Mouse (Mus musculus) kidney, postnatal 36 days (tissue): ENCODE data around the gene Rprd1b.

Experiments used
- DNase-seq, 2 experiments: peaks; one replicate each; pipeline ENCODE4 v3.0.0; 2021 to 2022; ENCODE audit warnings: mixed read lengths in 2 of 2

Gene Rprd1b

DNA sequence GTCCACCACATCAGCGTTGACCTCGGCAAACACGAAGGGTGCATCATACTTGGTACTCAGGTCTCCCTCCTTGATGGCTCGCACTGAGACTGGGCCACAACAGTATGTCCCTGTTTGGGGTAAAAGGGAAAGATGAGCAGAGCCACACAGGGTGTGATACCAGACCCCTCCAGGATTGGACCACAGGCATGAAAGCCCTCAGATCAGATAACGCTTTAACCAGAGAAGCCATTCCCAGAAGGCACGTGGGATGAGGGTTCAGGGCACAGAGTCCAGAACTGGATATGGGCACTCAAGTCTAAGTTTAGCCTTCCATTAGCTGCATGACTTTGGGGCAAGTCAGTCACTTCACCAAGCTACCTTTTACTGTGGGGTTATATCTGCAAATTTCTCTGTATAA lies 98.9 kb downstream of the Rprd1b start:
- no peak for DNase-seq

DNA sequence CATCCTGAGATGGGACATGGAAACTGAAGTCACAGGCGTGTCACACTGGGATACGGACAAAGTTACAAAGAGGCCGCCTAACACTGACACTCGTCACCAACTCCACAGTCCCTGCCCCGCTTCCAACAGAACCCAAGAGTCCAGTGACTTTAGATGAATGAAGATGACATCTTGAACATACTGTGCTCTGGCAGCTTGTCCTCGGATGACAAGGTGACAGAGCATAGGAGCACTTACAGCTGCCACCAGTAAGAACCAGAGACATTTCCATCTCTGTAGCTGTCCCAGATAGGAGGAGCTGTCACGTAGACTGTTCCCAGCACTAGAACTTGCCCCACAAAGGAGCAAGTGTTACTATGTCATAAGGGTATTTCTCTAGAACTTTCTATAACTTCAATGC lies 99.6 kb downstream of the Rprd1b start:
- no peak for DNase-seq

DNA sequence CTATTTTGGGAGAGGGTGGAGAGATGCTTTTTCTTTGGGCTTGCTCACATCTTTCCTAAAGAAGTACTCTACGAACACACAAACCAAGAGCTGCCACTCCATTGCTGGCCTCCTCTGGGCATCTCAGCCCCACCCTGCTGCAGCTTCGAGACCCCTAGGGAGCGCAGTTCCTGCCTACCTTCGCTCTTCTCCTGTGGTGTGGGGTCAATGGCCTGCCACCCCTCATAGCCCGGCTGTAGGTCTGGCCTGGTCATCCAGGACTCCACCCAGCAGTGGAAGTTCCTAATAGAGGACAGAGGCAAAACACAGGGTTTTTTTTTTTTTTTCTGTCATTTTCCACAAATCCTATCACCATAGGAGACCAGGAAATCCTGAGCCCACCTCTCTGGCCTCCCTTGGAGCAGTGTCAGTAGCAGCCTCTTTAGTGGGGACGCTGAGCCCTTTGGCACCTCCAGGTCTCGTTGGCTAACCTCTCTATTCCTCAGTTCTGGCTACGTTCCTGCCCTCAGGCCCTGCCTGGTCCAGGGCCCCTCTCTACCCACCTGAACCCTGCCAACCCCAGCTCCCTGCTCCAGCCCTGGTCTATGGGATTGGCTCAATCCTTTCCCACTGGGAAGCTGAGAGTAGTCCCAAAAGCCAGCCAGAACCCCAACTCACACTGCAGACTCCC lies 100.3 kb downstream of the Rprd1b start:
- DNase-seq = no peak

DNA sequence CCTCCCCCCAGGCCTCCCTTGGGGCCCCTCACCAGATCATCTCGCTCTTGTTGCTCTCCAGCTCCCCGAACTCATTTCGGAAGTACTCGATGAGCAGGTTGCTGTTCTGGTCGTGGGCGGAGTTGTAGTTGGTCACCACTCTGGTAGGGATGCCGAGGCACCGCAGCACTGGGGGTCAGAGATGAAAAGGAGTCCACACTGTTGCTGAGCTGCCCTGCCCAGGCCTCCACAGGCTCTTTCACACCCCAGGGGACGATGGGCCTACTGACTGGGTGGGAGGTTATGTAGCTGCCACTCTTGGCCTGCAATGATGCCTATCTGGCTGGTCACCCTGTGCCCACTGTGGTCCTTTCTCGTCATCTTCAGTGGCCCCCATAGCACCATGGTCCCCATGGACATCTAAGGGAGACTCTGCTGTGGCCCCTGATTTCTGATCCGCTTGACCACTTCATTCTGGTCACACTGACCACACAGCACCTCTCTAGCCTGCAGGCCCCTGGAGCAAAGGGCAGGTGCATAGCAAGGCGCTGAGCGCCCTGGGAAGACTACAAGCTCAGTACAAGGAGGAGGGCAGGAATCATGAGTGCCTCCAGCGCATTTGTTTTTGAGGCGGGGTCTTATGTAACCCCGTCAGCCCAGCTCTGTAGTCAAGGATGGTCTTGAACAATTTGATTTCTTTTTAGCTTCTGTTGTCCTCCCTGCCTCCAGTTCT lies 101.2 kb downstream of the Rprd1b start:
- DNase-seq = peak; percentile 66 to 71

DNA sequence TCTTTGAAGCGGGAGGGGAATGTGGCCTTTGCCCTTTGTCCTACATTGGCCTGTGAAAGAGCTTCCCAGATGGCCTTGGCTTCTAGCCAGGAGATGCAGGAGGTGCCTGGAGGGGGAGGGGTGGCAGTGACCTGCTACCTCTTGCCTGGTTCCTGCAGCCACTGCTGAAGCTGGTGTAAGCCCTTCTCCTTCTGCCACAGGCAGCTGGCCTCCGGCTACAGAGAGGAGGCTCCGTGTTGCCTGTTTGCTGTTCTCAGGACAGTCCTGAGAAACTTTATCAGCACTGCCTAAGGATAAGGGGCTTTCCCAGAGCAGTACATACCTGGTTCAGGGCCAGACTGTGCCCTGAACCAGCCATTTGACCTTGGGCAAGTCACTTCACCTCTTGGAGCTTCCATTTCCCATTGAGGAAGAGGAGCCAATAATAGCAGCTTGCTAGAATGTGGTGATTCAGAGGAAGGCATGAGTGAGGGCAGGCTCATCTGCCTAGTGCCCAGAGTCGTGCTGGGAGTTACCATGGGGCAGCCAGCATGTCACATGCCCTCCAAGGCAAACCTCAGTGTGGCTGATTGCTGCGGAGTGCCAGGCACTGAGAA lies 102.2 kb downstream of the Rprd1b start:
- DNase-seq = peak; percentile 97 to 98

DNA sequence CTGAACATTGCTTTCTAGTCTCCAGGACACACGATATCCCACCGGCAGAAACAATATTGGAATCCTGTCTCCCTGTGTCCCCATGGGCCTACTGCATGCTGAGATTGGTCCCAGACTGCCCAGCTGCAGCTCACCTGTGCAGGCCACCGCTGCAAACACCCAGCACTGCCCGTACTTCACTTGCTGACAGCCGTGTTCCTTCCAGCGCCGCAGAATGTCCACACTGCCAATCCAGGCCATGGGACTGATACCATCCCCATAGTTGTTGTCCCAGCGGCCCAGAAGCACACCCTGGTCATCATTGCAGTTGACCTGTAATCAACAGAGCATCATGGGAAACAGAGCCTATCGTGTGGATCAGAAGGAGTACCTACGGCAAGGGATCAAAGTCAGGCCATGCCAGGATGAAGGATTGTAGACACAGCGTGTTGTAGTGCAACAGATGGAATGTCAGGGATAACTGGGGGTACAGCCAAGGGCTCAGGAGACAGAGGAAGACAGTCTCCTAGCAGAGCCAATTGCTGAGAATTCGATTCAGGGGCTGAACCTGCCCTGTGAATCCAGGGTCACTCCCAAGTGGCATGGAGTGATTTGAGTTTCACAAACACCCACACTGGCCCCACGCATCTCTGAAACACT lies 103.0 kb downstream of the Rprd1b start:
- no peak for DNase-seq

DNA sequence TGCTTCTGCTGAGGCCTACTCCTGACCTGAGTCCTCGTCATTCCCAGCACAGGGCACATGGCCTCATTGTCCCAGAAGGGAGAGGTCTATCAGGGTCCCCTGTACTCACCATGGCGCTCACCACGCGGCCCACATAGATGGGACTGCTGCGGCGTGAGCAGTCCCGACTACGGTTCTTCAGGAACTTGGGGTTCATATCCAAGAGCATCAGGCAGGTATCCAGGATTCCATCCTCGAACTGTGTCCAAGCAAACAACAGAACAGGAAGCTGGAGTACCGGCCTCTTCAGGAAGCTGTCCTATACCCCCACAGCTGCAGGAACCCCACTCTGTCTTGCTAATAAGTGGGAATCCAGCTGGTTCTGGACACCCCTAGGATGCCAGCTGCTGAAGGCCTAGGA lies 104.0 kb downstream of the Rprd1b start:
- DNase-seq = no peak

DNA sequence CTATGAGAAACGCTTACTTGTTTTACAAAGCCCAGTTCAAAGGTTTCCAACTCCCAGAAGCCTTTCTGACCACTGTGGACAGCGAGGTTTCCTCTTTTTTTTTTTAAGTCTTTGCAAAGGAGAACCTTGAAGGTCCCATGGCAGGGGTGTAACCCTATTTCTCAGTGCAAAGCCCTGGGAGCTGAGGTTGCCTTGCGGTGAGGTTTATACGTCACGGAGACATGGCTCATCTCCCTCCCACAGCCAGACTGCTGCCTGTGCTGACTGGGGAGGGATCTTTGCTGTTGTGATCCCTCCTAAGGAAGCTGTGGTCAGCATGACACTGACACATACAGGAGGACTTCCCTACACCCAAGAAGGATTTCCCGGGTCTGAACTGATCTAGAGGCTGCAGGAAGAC lies 104.8 kb downstream of the Rprd1b start:
- DNase-seq = no peak

DNA sequence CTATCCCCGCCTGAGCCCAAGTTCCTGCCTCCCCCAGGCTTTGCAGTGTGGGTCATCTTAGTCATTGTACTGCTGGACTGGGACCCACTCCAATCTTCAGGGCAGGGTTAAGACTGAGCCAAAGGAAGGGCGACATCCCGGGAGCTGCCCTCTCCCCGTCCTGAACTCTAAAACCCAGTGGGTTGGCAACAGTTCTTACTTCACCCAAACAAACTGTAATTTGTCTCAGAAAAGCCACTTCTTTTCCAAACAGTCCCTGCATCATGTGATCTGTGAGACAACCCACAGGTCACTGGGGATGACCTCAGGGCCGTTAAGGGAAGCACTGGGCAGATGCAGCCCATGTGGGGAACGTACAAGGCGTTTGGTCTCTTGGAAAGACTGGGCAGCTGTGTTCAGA lies 107.9 kb downstream of the Rprd1b start:
- peak; percentile 79 to 86 for DNase-seq

DNA sequence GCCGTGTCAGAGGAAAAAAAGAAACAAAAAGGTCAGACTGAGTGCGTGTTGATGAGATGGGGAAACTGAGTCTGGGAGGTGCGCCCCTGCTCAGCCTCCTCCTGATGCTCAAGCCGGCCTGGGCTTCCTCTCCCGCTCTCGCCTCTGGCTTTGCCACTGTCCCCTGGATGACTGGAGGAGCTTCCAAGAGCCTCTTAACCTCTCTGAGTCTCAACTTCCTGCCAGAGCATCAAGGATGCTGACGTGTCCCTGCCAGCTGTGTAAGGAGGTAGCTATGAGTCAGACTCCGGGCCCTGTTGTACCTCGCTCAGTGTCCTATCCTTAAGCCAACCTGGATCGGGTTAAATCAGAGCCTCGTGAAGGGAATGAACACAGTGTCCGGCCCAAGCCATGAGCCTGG lies 109.5 kb downstream of the Rprd1b start:
- no peak for DNase-seq

DNA sequence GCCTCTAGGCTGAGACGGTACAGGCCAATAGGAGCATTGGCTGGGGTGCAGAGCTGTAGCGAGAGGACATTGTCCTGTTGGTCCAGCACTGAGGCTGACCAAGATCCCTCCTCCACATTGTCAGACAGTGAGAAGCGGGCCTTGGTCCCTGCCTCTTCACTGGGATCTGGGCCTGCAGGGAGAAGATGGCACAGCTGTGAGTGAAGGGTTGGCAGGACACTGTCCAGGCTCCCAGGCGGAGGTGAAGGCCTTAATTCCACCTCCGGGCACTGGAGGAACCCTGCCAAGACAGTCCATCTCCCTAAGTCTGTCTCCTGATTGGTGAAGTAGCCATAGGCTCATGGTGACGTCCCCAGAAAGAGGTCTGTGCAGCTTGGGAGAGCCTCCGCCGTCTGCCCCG lies 110.5 kb downstream of the Rprd1b start:
- DNase-seq = no peak

DNA sequence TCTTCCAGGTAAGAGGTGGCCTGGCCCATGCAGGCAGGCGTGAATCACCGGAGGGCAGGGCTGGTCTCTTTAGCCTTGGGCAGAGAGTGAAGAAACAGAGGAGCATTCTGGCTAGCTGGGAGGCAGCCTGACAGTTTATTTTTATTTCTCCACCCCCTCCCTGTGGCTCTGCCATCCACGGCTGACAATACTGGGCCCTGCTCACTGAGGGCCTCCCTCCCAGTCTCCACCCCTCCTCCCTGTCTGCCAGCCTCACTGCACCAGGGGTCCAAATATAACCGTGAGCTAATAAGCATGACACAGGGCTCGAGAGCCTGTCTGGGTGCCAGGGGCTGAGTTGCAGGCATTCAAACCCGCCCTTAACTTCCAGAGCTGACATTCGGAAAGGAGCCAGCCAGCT lies 111.3 kb downstream of the Rprd1b start:
- no peak for DNase-seq

DNA sequence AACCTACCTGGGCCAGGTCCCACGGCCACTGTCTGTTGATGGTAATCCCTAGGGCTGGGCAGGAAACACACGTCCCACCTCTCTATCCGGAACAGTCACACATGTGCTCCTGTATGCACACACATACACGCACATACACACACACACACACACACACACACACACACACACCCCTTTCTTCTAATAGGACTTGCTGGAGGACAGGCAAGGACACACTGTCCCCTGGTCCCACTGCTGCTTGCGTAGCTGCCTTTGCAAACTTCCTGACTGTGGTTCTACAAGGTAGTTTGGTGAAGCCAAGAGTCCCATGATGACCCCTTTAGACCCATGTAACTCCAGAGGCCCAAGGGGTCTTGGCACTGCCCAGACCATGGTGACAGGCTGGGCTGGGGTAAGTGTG lies 112.4 kb downstream of the Rprd1b start:
- no peak for DNase-seq

DNA sequence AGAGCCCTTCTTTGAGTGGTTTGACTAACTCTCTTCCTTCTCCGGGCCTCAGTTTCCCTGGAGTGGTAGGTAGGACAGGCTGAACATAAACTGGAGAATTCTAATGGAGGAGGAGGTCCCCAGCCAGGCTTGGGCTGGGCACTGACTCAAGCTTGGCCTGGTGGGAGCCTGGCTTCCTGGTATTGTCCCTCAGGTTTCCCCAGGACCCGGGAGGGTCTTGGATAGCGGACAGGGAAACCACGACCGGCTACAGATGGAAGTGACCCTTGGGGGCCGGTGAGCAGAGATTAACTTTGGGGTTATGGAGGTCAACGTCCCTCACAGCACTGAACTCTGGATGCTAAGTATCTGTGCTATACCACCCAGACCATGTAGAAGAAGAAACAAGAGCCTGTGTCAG lies 113.0 kb downstream of the Rprd1b start:
- DNase-seq = peak in 1 of 2 experiments; percentile 38

DNA sequence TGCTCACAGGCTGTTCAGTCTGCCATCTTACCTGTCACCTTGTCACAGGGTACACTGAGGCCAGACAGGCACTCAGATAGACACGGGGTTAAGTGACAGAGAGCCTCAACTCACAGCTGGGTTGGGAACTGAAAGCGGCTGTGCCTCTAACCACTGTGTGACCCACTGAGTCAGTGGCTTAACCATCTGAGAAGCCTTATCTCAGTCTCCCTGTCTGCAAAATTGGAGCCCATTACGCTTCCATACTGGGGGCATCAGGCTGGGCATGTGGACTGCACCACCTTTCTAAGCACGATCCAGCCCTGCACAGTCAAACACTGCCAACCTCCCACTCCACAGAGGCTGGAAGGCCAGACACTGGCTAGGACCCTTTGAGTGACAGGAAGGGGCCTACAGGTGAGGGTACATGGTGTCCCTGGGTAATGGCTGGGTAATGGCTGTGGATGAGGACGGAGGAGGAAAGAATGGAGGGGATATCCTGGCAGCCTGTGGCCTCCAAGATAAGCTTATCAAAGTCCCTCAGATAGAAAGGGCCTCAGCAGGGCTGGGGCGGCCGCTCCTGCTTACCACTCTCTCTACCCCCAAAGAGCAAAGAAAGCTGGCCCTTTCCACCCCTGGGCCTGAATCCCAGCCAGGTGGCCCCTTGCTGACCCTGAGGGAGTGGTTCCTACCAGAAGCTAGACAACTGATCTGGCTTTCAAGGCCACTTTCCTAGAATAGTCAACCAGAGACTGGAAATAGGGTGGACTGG lies 113.6 kb downstream of the Rprd1b start:
- DNase-seq = peak; percentile 54 to 56

DNA sequence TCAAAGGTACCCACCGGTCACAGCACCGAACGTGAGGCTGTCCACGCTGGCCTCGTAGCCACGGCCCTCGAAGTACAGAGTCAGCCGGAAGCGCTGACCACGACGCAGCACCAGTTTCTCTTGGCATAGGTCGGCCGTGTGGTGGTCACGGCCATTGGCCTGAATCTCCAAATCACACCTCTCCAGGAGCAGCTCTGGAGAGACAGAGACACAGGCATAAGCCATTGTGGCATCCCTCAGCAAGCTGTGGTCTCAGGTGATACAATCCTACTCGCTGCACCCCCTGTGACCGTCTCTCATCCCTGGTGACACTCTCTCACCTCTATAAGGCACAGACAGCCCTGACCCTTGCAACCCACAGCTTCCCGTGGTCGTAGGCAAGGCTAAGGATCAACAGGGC lies 114.7 kb downstream of the Rprd1b start:
- no peak for DNase-seq

DNA sequence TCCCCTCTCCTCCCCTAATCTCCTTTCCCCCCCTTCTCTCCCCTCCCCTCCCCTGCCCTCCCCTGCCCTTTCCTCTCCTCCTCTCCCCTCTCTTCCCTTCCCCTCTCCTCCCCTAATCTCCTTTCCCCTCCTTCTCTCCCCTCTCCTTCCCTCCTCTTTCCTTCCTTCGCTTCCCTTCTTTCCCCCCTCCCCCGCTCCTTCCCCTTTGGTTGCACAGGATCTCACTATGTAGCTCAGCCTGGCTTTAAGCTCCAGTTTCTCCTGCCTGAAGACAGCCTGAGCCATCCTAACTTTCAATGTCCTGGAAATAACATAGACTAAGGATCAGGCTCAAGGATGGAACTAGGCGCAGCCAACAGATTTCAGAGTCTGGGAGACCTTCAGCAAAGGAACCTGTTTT lies 115.5 kb downstream of the Rprd1b start:
- DNase-seq = peak in 1 of 2 experiments; percentile 50

DNA sequence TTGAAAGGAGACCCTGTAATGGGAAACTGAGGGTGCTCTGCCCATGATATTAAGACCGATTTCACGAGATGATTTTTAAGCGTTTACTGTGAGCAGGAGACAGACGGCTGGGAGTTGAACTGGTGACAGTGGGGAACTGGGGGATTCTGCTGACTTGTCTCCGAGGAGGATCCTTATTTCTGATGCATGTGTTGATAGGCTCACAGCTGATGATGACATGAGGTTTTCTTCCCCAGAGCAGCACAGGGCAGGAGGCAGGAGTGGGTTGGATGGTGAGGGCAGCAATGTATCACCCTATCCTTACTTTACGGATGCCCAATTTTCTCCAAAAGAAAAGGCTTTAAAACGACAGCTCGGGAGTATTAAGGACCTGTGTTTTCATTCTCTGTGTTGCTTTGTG lies 116.0 kb downstream of the Rprd1b start:
- no peak for DNase-seq

DNA sequence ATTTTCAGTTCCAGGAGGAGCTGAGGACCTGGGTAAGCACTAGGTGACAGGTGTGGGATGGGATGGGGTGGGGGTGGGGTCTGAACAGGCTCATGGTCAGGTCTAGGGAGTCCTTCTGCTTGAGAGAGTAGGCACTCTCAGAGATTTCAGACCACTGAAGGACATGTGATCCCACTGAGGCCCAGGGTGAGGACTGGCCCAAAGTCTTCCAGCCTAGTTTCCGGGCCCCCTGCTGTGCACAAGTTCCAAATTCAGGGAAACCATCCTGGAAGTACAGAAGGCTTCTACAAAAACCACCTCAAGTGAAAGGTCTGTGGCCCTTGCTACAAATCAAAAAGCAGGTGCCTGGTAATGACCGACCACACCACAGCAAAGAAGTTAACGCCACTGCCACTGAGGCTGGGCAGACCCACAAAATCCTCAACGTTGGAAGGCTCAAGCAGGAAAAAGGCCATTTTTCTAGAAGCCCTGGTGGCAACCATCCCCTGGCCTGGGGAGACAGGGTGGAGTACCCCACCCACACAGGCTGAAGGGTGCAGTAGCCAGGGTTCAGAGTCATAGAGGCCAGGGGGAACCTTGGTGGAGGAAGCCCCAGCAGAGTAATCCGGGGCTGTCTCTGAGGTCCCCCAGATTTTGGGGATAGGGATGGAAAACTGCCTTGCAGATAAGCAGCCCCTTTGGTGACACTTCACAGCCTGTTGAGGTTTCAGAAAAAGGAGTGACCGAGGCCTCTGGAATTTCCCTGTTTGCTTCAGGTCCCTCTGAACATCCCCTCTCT lies 116.6 kb downstream of the Rprd1b start:
- no peak for DNase-seq

DNA sequence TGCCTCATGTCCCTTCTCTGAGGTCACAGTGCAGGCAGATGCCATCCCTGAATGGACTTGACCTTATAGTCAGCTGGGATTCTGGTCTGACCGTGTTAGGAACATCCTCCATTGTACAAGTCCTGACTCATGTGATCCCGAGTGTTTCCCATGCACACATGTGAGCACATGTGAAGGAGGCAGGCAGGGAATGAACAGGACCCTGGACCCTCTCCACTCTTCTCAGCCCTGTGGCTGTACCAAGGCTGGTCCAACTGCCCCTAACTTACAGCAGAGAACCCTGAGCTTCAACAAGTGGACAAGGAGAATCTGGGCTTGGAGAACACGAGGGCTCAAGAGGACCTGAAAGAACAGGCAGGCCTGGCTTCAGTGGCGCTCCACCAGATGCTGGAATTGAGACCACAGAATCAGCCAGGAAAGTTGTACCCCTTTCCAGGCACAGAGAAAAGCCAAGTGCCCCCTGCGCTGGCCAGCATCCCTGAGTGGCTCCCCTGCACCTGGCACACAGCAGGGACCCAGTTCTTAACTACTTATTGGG lies 117.3 kb downstream of the Rprd1b start:
- peak in 1 of 2 experiments; percentile 32 for DNase-seq

DNA sequence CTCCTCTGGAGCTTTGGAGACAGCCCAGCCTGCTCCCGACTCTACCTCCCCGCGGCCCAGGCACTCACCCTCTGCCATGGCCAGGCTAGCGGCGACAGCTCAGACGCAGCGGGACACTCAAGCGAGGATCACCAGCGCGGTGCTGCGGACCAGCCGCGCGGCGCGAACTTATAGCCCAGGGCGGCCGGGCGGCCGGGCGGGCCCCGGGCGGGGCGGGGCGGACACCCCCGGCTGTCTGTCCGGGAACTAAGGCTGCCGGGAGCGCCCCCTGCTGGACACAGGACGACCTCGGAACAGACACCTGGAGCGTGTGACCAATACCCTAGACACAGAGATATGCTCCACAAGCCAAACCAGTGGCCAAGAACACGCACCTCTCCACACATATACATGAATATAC lies 117.9 kb downstream of the Rprd1b start, which contains the start of gene Tgm2:
Gene Tgm2 (minus strand): TSS at position 214 of the 400 bp plus-strand sequence.
- DNase-seq = peak; percentile 95 to 99

DNA sequence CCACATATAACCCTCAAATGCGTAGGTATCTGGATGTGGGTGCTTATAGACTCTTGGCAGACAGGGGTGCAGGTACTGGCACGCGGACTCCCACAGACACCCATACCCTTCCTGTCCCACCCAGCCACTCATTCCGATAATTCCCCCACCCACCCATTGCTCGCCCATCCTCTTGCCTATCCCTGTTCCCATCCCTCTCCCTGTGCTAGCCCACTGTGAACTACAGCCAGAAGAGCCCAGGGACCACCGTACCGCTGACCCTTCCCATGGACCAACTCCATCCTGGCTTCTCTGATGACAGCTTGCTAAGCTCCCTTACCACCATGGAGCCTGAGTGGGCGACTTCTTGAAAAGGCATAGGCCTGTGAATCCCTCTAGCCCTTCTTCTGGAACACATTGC lies 118.7 kb downstream of the Rprd1b start:
- DNase-seq = no peak
